Mouse (Mus musculus) left cerebral cortex, adult 18-20 months (tissue): ENCODE measurements around the gene Prdm16. TPM values are rescaled to one million over a fixed set of nuclear protein-coding genes. Genes with fewer than 3 reads are reported as not detected.
A peak's percentile ranks its signal among the peaks of the same experiment; 100 is the strongest.

ENCODE experiments used
- DNase-seq, 2 experiments: peaks; one replicate each; pipeline ENCODE4 v3.0.0; 2021 to 2022; ENCODE audit warnings: low spot score in 2 of 2, mixed read lengths in 1 of 2
- total RNA-seq, 2 experiments: library from RNA; stranded (reverse); gene quantifications; 2 replicates each; pipeline ENCODE4 v1.2.3; 2021

Gene Prdm16
- total RNA-seq, 2 experiments from 2014 or later: 8.3 to 8.8 TPM

- no peak for DNase-seq
Measured at GRCm38 (mm10) chr4:154488031-154488430, 148.6 kb downstream of the Prdm16 start.

GRCm38 (mm10) chr4:154482695-154483094, 154.0 kb downstream of the Prdm16 start:
- no peak for DNase-seq

GRCm38 (mm10) chr4:154481771-154482637, 154.7 kb downstream of the Prdm16 start:
- no peak for DNase-seq

GRCm38 (mm10) chr4:154480544-154481260, 156.0 kb downstream of the Prdm16 start:
- no peak for DNase-seq

- DNase-seq: no peak
Measured at GRCm38 (mm10) chr4:154480143-154480542, 156.5 kb downstream of the Prdm16 start.

GRCm38 (mm10) chr4:154478933-154479613, 157.6 kb downstream of the Prdm16 start:
- no peak for DNase-seq

- no peak for DNase-seq
Measured at GRCm38 (mm10) chr4:154473571-154474307, 162.9 kb downstream of the Prdm16 start.

GRCm38 (mm10) chr4:154472569-154472968, 164.1 kb downstream of the Prdm16 start:
- no peak for DNase-seq

- no peak for DNase-seq
Measured at GRCm38 (mm10) chr4:154471447-154472101, 165.1 kb downstream of the Prdm16 start.

- DNase-seq: no peak
Measured at GRCm38 (mm10) chr4:154466305-154466704, 170.4 kb downstream of the Prdm16 start.

GRCm38 (mm10) chr4:154465123-154465522, 171.6 kb downstream of the Prdm16 start:
- no peak for DNase-seq

GRCm38 (mm10) chr4:154460021-154460420, 176.7 kb downstream of the Prdm16 start:
- no peak for DNase-seq

- DNase-seq: no peak
Measured at GRCm38 (mm10) chr4:154457756-154458155, 178.9 kb downstream of the Prdm16 start.

- no peak for DNase-seq
Measured at GRCm38 (mm10) chr4:154456265-154456822, 180.3 kb downstream of the Prdm16 start.

- no peak for DNase-seq
Measured at GRCm38 (mm10) chr4:154450441-154450840, 186.2 kb downstream of the Prdm16 start.

GRCm38 (mm10) chr4:154450036-154450435, 186.6 kb downstream of the Prdm16 start:
- DNase-seq: no peak

GRCm38 (mm10) chr4:154449343-154449742, 187.3 kb downstream of the Prdm16 start:
- DNase-seq: peak; percentile 43

GRCm38 (mm10) chr4:154445721-154446120, 191.0 kb downstream of the Prdm16 start:
- DNase-seq: no peak

- no peak for DNase-seq
Measured at GRCm38 (mm10) chr4:154442645-154443304, 193.9 kb downstream of the Prdm16 start.
